Mouse (Mus musculus): ENCODE results near the gene Osgep. TPM values are rescaled to one million over a fixed set of nuclear protein-coding genes. Genes with fewer than 3 reads are reported as not detected.
"Not testable (repeated sequence)": the region's sequence is repeated elsewhere in the genome, so short reads cannot be mapped to it uniquely, and the experiment has no call there.

Osgep gene
- polyA plus RNA-seq, 1 experiment from 2014 or later: 201 TPM

- Histone ChIP-seq H3K27ac (no peak overlapping the region), H3K9me3 (replicated peaks) (no peaks in the 10 kb centered on the region), H3K4me1 (0 out of 2 replicates have a peak, but pooled peaks cover 5% of the 10 kb centered on the region), H3K4me3 (no peak overlapping the region), H3K36me3 (peaks cover 23% of the 10 kb centered on the region), H3K27me3 (ENCODE audit: low read depth, poor library complexity, severe bottlenecking) (no peaks in the 10 kb centered on the region)
- WGBS: 90% methylated on average over 10 of the region's 10 CpGs
- no peak for DNase-seq (ENCODE audit: low spot score)
These were observed 30.8 kb upstream of the Osgep start for GRCm38 (mm10) chr14:50955487-50955886.

DNA sequence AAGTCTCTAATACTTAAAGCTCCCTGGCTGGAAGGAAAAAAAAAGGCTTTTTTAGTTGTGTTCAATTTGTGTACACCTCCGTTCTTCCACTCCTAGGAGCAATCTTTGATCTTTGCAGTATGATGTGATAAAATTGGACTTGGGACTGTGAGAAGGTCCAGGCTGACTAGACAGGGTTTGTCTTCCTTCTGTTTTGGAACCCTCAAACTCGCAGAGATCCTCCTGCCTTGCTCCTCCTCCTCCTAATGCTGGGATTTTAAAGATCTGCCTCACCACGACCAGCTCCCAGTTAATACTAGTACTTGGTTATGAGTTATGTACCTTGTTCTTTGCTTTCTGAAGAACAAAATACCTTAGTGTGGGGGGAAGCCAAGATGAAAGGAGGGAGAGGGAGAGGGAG, 20.8 kb upstream of the Osgep start:
- not testable (repeated sequence) for H3K27me3 ChIP-seq (ENCODE audit: low read depth, poor library complexity, severe bottlenecking); DNase-seq (ENCODE audit: low spot score); H3K27ac ChIP-seq; H3K9me3 ChIP-seq (replicated peaks)
- Histone ChIP-seq H3K36me3 (peaks cover 21% of the 10 kb centered on the region), H3K4me3 (peak overlapping the region; percentile 49), H3K4me1 (peaks cover 10% of the 10 kb centered on the region; the same call in 1 of the 2 replicates)
- 34% methylated on average over 3 of the region's 3 CpGs for WGBS

- H3K4me1 ChIP-seq: peaks cover 10% of the 10 kb centered on the region; the same call in 1 of the 2 replicates
- H3K9me3 ChIP-seq (replicated peaks): not testable (repeated sequence)
- 14% methylated on average over 6 of the region's 6 CpGs for WGBS
These were observed 20.4 kb upstream of the Osgep start for GRCm38 (mm10) chr14:50945081-50945480.

GRCm38 (mm10) chr14:50944668-50945033, 20.0 kb upstream of the Osgep start:
- not testable (repeated sequence) for DNase-seq (ENCODE audit: low spot score)
- under 1% methylated on average over 15 of the region's 15 CpGs for WGBS

More at GRCm38 (mm10) chr14:50945081-50945480, 20.4 kb upstream of the Osgep start:
- H3K27me3 ChIP-seq (ENCODE audit: low read depth, poor library complexity, severe bottlenecking); DNase-seq (ENCODE audit: low spot score): not testable (repeated sequence)
- peak overlapping the region; percentile 49 for H3K4me3 ChIP-seq
- H3K27ac ChIP-seq: peak overlapping the region; percentile 86
- peaks cover 19% of the 10 kb centered on the region for H3K36me3 ChIP-seq

DNA sequence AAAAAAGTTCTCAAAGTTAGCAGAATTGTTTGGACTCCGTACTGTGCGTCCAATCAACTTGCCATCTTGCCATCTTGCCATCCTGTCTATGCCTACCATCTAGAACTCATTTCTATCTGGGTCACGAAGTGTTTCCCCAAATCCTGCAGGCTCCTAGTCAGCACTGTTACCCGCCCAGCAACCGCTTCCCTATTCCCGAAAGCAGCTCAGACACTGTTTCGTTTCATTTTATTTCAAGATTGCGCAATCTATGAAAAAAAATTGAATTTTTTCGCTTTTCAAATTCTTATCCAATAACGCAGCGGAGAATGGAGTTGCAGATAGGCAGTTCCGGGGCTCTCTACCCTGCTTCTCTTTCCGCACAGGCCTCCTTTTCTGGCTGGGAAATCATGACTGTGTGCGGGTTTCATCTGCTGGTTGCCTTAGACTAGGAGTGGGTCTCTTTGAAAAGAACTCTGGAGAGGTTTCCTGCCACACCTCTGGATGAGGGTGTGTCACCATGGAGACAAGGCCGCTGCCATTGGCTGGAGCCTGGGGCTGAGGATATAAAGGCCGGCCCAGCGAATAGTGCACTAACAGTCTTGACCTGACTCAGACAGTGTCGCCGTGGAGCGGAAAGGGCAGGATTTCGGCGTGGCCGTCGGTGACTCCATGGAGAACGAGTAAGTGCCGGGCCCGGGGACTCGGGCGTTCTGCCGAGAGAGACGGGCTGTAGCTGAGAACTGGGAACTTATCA, 19.4 kb upstream of the Osgep start, which contains the start of gene Gm49342:
Gene Gm49342, plus strand, starts transcription at position 586 of the 736 bp plus-strand sequence.
- H3K27me3 ChIP-seq (ENCODE audit: low read depth, poor library complexity, severe bottlenecking): no peaks in the 10 kb centered on the region
- no peaks in the 10 kb centered on the region for H3K9me3 ChIP-seq (replicated peaks)
- peak within 1 kb of the TSS; percentile 49 for H3K4me3 ChIP-seq
- WGBS: 18% methylated on average over 31 of the region's 31 CpGs
- peak within 1 kb of the TSS; percentile 86 for H3K27ac ChIP-seq
- peaks cover 10% of the 10 kb centered on the region; the same call in 1 of the 2 replicates for H3K4me1 ChIP-seq
- DNase-seq (ENCODE audit: low spot score): peak; percentile 95
- peaks cover 11% of the 10 kb centered on the region for H3K36me3 ChIP-seq

More at GRCm38 (mm10) chr14:50944668-50945033, 20.0 kb upstream of the Osgep start:
- not testable (repeated sequence) for H3K9me3 ChIP-seq (replicated peaks); H3K27me3 ChIP-seq (ENCODE audit: low read depth, poor library complexity, severe bottlenecking)
- Histone ChIP-seq H3K27ac (peak overlapping the region; percentile 86), H3K4me3 (peak overlapping the region; percentile 49), H3K36me3 (peaks cover 17% of the 10 kb centered on the region), H3K4me1 (peaks cover 10% of the 10 kb centered on the region; the same call in 1 of the 2 replicates)

GRCm38 (mm10) chr14:50938940-50939339, 14.2 kb upstream of the Osgep start:
- Histone ChIP-seq H3K4me1 (peaks cover 2% of the 10 kb centered on the region; the same call in 1 of the 2 replicates), H3K27ac (no peak overlapping the region), H3K27me3 (ENCODE audit: low read depth, poor library complexity, severe bottlenecking) (no peaks in the 10 kb centered on the region), H3K9me3 (replicated peaks) (no peaks in the 10 kb centered on the region), H3K4me3 (no peak overlapping the region), H3K36me3 (no peaks in the 10 kb centered on the region)
- 47% methylated on average over 2 of the region's 2 CpGs for WGBS
- DNase-seq (ENCODE audit: low spot score): no peak

DNA sequence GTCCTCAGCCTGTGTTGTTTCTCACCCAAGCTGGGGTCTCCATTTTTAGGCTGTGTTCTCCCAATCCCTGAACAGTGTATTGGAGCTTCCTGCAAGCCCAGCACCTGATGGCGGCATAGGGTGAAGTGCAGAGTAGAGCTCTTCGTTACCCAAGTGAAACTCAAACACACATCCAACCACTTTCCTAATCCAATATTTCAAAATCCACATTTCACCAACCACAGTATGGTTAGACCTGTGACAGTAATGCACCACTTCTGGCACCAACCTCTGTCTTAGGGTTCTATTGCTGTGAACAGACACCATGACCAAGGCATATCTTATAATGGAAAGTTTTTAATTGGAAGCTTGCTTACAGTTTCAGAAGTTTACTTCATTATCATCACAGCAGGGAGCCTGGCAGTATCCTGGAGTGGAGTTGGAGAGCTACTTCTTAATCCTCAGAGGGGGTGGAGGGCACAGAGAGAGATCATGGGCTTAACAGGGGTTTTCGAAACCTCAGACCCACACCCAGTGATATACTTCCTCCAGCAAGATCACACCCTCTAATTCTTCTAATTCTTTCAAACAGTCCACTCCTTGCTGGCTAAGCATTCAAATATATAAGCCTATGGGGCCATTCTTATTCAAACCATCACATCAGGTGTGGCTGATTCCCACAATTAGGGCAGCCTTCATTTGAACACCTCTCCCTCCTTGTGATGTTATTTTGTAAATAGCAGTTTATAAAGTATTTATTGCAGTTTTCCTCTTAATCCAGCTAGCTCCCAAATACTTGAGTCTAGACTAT, 13.6 kb upstream of the Osgep start:
- Histone ChIP-seq H3K27me3 (ENCODE audit: low read depth, poor library complexity, severe bottlenecking) (no peaks in the 10 kb centered on the region), H3K4me3 (no peak overlapping the region), H3K36me3 (no peaks in the 10 kb centered on the region), H3K27ac (no peak overlapping the region), H3K9me3 (replicated peaks) (no peaks in the 10 kb centered on the region), H3K4me1 (no peaks in the 10 kb centered on the region)
- 90% methylated on average over 3 of the region's 3 CpGs for WGBS
- no peak for DNase-seq (ENCODE audit: low spot score)

GRCm38 (mm10) chr14:50936649-50937048, 12.0 kb upstream of the Osgep start:
- no peak overlapping the region for H3K4me3 ChIP-seq
- 68% methylated on average over 1 of the region's 1 CpGs for WGBS
- no peaks in the 10 kb centered on the region for H3K27me3 ChIP-seq (ENCODE audit: low read depth, poor library complexity, severe bottlenecking)
- no peak overlapping the region for H3K27ac ChIP-seq
- no peaks in the 10 kb centered on the region for H3K9me3 ChIP-seq (replicated peaks)
- H3K4me1 ChIP-seq: peaks cover 5% of the 10 kb centered on the region; the same call in 1 of the 2 replicates
- H3K36me3 ChIP-seq: no peaks in the 10 kb centered on the region
- DNase-seq (ENCODE audit: low spot score): no peak

GRCm38 (mm10) chr14:50931493-50932020, 6.9 kb upstream of the Osgep start:
- no peak for DNase-seq (ENCODE audit: low spot score)
- H3K9me3 ChIP-seq (replicated peaks): no peaks in the 10 kb centered on the region
- H3K36me3 ChIP-seq: peaks cover 31% of the 10 kb centered on the region
- peaks cover 29% of the 10 kb centered on the region for H3K4me1 ChIP-seq
- H3K27ac ChIP-seq: peak overlapping the region; percentile 90
- peak overlapping the region; percentile 85 for H3K4me3 ChIP-seq
- H3K27me3 ChIP-seq (ENCODE audit: low read depth, poor library complexity, severe bottlenecking): no peaks in the 10 kb centered on the region
- WGBS: 13% methylated on average over 12 of the region's 12 CpGs

- H3K27ac ChIP-seq: peak within 1 kb of the TSS; percentile 92
- DNase-seq (ENCODE audit: low spot score): peak; percentile 99
- H3K4me3 ChIP-seq: peak within 1 kb of the TSS; percentile 85
- under 1% methylated on average over 68 of the region's 68 CpGs for WGBS
- H3K4me1 ChIP-seq: peaks cover 34% of the 10 kb centered on the region
- no peaks in the 10 kb centered on the region for H3K27me3 ChIP-seq (ENCODE audit: low read depth, poor library complexity, severe bottlenecking)
- peaks cover 37% of the 10 kb centered on the region for H3K36me3 ChIP-seq
- H3K9me3 ChIP-seq (replicated peaks): no peaks in the 10 kb centered on the region
These were observed 6.2 kb upstream of the Osgep start, which contains the start of the genes Pip4p1 and Pnp for GRCm38 (mm10) chr14:50930754-50931492. Gene Pip4p1 (minus strand): TSS chr14:50930856. Gene Pnp (plus strand): TSS chr14:50931082.

- DNase-seq (ENCODE audit: low spot score): no peak
- peak overlapping the region; percentile 92 for H3K27ac ChIP-seq
- under 1% methylated on average over 34 of the region's 38 CpGs for WGBS
These were observed 5.7 kb upstream of the Osgep start for GRCm38 (mm10) chr14:50930377-50930753.

GRCm38 (mm10) chr14:50929951-50930350, 5.3 kb upstream of the Osgep start:
- peak overlapping the region; percentile 92 for H3K27ac ChIP-seq
- H3K36me3 ChIP-seq: peaks cover 39% of the 10 kb centered on the region
- peaks cover 35% of the 10 kb centered on the region for H3K4me1 ChIP-seq
- 18% methylated on average over 10 of the region's 10 CpGs for WGBS
- peak overlapping the region; percentile 85 for H3K4me3 ChIP-seq
- DNase-seq (ENCODE audit: low spot score): no peak
- H3K27me3 ChIP-seq (ENCODE audit: low read depth, poor library complexity, severe bottlenecking): no peaks in the 10 kb centered on the region
- H3K9me3 ChIP-seq (replicated peaks): no peaks in the 10 kb centered on the region

More at GRCm38 (mm10) chr14:50930377-50930753, 5.7 kb upstream of the Osgep start:
- Histone ChIP-seq H3K4me1 (peaks cover 35% of the 10 kb centered on the region), H3K36me3 (peaks cover 39% of the 10 kb centered on the region), H3K9me3 (replicated peaks) (no peaks in the 10 kb centered on the region), H3K4me3 (peak overlapping the region; percentile 85), H3K27me3 (ENCODE audit: low read depth, poor library complexity, severe bottlenecking) (no peaks in the 10 kb centered on the region)

Measured in limb, embryonic 10.5 days (tissue).